Mouse (Mus musculus) stomach, postnatal 0 days (tissue): ENCODE measurements at regions not wholly inside any gene's neighbourhood (a gene's known extent, or its start where the extent isn't known, plus 50 kb on each side); places are given as distances from the start of the nearest gene placed in this dataset.

ENCODE experiments used
- CTCF ChIP-seq: IDR thresholded peaks from 2 replicates; pipeline ENCODE4 v1.5.1; 2016; ENCODE audit warnings: antibody characterized with exemption, low read depth, mild to moderate bottlenecking, moderate library complexity
- EP300 ChIP-seq: optimal IDR thresholded peaks from 2 replicates; pipeline ENCODE3; 2016; ENCODE audit warnings: antibody characterized with exemption

DNA sequence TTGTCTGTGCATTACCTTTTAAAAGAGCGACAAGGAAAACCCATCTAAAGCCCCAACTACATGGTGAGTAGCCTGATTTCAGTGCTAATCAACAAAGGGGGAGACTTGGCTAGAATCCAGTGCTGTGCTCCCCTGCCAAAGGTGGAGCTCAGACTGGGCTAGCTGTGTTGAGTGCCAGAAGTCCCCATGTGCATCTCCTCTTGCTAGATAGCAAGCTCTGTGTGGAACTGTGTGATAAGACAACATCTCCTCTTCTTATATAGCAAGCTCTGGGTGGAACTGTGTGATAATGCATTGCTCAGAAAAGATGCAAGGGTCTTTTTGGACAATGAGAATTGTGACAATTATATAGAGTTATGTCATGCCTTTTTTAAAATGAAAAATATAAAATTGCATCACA is 741.4 kb downstream of the Adam6a start:
- TF ChIP-seq EP300 (no peak), CTCF (no peak)
